Mouse (Mus musculus) myocyte (in vitro differentiated cells): ENCODE results near the gene Fam205a1.

Experiments
- CEBPB ChIP-seq: IDR thresholded peaks from 2 replicates; pipeline ENCODE4 v1.6.1; 2011; ENCODE audit warnings: mild to moderate bottlenecking, moderate library complexity; ENCODE audit not compliant: poor library complexity, insufficient read depth, severe bottlenecking
- POLR2A ChIP-seq: IDR thresholded peaks from one replicate; pipeline ENCODE4 v1.6.1; 2011; ENCODE audit warnings: low read depth, mild to moderate bottlenecking, control low read depth, moderate library complexity; ENCODE audit not compliant: insufficient read length

- TF ChIP-seq POLR2A (no peak), CEBPB (no peak)
These were observed 13.7 kb upstream of the Fam205a1 start for GRCm38 (mm10) chr4:42867390-42867789.
